Mouse (Mus musculus) midbrain, embryonic 14.5 days (tissue): Measurements from ENCODE around the gene Dazl. TPM values are rescaled to one million over a fixed set of nuclear protein-coding genes. Genes with fewer than 3 reads are reported as not detected.

Experiments used
- ATAC-seq: fragments of 200-750 bp; cut with Nextera tagmentation; 2 replicates; pipeline ENCODE4 v1.8.0; 2017; ENCODE audit warnings: moderate number of reproducible peaks, moderate library complexity; ENCODE audit not compliant: low FRiP score, low TSS enrichment
- DNase-seq: peaks from one replicate; pipeline ENCODE4 v3.0.0-alpha.2; 2015
- H3K27ac ChIP-seq: fragments of 300-500 bp; sonication (generic); replicated peaks from 2 replicates; pipeline ENCODE4 v1.5.1; 2014; ENCODE audit warnings: mild to moderate bottlenecking, low read depth, low read length, moderate library complexity
- H3K27me3 ChIP-seq: fragments of 300-500 bp; sonication (generic); 2 replicates; pipeline ENCODE4 v1.6.1; 2014; ENCODE audit warnings: low read length, control low read depth, mixed read lengths; ENCODE audit not compliant: control insufficient read depth, insufficient read depth
- H3K36me3 ChIP-seq: fragments of 300-500 bp; sonication (generic); 2 replicates; pipeline ENCODE4 v1.6.1; 2014; ENCODE audit warnings: low read length, control low read depth; ENCODE audit not compliant: control insufficient read depth, insufficient read depth
- H3K4me1 ChIP-seq: fragments of 300-500 bp; sonication (generic); 2 replicates; pipeline ENCODE4 v1.6.1; 2014; ENCODE audit warnings: mild to moderate bottlenecking, antibody characterized with exemption, low read length, control low read depth; ENCODE audit not compliant: control insufficient read depth, insufficient read depth
- H3K4me2 ChIP-seq: fragments of 300-500 bp; sonication (generic); 2 replicates; pipeline ENCODE4 v1.6.1; 2014; ENCODE audit warnings: mild to moderate bottlenecking, low read length, moderate library complexity
- H3K4me3 ChIP-seq: fragments of 300-500 bp; sonication (generic); replicated peaks from 2 replicates; pipeline ENCODE4 v1.5.1; 2014; ENCODE audit warnings: low read depth, low read length
- H3K9ac ChIP-seq: fragments of 300-500 bp; sonication (generic); replicated peaks from 2 replicates; pipeline ENCODE4 v1.6.1; 2014; ENCODE audit warnings: mild to moderate bottlenecking, low read length, moderate library complexity
- H3K9me3 ChIP-seq: fragments of 300-500 bp; sonication (generic); 2 replicates; pipeline ENCODE4 v1.6.1; 2016; ENCODE audit warnings: low read length, control low read depth, mixed read lengths; ENCODE audit not compliant: control insufficient read depth
- WGBS: fragments of 180-500 bp; shearing (Covaris S2); extraction: QIAGEN DNeasy Blood & Tissue Kit; methylation state at CpG from one replicate; pipeline ENCODE4 v1.1.7; 2014; 5-methylcytosine and 5-hydroxymethylcytosine counted together
- polyA plus RNA-seq: library from polyadenylated mRNA; unstranded; fragments of >200 nt; fragmentation: Nextera tagmentation; extraction: Ambion mirVana; gene quantifications from 2 replicates; pipeline ENCODE4 v1.2.1, GENCODE M21; 2014

The Dazl gene
- polyA plus RNA-seq, 1 experiment from 2014 or later: 0.36 TPM

GRCm38 (mm10) chr17:50324658-50325057 is 31.2 kb upstream of the Dazl start:
- ATAC-seq (no peak), DNase-seq (no peak)
- H3K4me2 ChIP-seq: no peak overlapping the region
- no peak overlapping the region for H3K9ac ChIP-seq
- H3K4me3 ChIP-seq: no peak overlapping the region
- no peaks in the 10 kb centered on the region for H3K9me3 ChIP-seq
- no peaks in the 10 kb centered on the region for H3K4me1 ChIP-seq
- H3K27ac ChIP-seq: no peak overlapping the region
- no peaks in the 10 kb centered on the region for H3K36me3 ChIP-seq
- H3K27me3 ChIP-seq: no peaks in the 10 kb centered on the region
- 82% methylated on average over 4 of the region's 4 CpGs for WGBS

- Histone ChIP-seq H3K9ac (no peak overlapping the region), H3K4me1 (no peaks in the 10 kb centered on the region), H3K9me3 (no peaks in the 10 kb centered on the region), H3K36me3 (no peaks in the 10 kb centered on the region), H3K4me3 (no peak overlapping the region), H3K4me2 (no peak overlapping the region), H3K27me3 (no peaks in the 10 kb centered on the region), H3K27ac (no peak overlapping the region)
- no peak for ATAC-seq
- DNase-seq: no peak
These were observed 25.4 kb upstream of the Dazl start for GRCm38 (mm10) chr17:50318810-50319209.

- Histone ChIP-seq H3K27me3 (no peaks in the 10 kb centered on the region), H3K9ac (no peak overlapping the region), H3K4me3 (no peak overlapping the region), H3K36me3 (no peaks in the 10 kb centered on the region), H3K9me3 (no peaks in the 10 kb centered on the region), H3K4me1 (no peaks in the 10 kb centered on the region), H3K4me2 (no peak overlapping the region), H3K27ac (no peak overlapping the region)
- 38% methylated on average over 11 of the region's 11 CpGs for WGBS
- no peak for ATAC-seq
- no peak for DNase-seq
These were observed 23.0 kb upstream of the Dazl start for GRCm38 (mm10) chr17:50316216-50317150.

- Histone ChIP-seq H3K4me1 (no peaks in the 10 kb centered on the region), H3K27me3 (no peaks in the 10 kb centered on the region), H3K9me3 (no peaks in the 10 kb centered on the region), H3K9ac (no peak overlapping the region), H3K4me2 (no peak overlapping the region), H3K36me3 (no peaks in the 10 kb centered on the region), H3K4me3 (no peak overlapping the region), H3K27ac (no peak overlapping the region)
- no peak for DNase-seq
- no peak for ATAC-seq
- WGBS: 71% methylated on average over 10 of the region's 10 CpGs
These were observed 16.8 kb upstream of the Dazl start for GRCm38 (mm10) chr17:50310148-50310802.

- Histone ChIP-seq H3K4me3 (no peak overlapping the region), H3K4me1 (no peaks in the 10 kb centered on the region), H3K27me3 (no peaks in the 10 kb centered on the region), H3K9me3 (no peaks in the 10 kb centered on the region), H3K4me2 (no peak overlapping the region), H3K36me3 (no peaks in the 10 kb centered on the region), H3K9ac (no peak overlapping the region), H3K27ac (no peak overlapping the region)
- ATAC-seq (no peak), DNase-seq (no peak)
- 73% methylated on average over 5 of the region's 5 CpGs for WGBS
These were observed 16.2 kb upstream of the Dazl start for GRCm38 (mm10) chr17:50309512-50310072.

- Histone ChIP-seq H3K4me2 (no peak overlapping the region), H3K9ac (no peak overlapping the region), H3K27ac (no peak overlapping the region), H3K27me3 (no peaks in the 10 kb centered on the region), H3K9me3 (no peaks in the 10 kb centered on the region), H3K4me1 (no peaks in the 10 kb centered on the region), H3K4me3 (no peak overlapping the region), H3K36me3 (no peaks in the 10 kb centered on the region)
- peak; percentile 21 for DNase-seq
- no peak for ATAC-seq
- 61% methylated on average over 5 of the region's 5 CpGs for WGBS
These were observed 15.4 kb upstream of the Dazl start for GRCm38 (mm10) chr17:50308880-50309279.

GRCm38 (mm10) chr17:50308059-50308647 is 14.7 kb upstream of the Dazl start:
- H3K9me3 ChIP-seq: no peaks in the 10 kb centered on the region
- 91% methylated on average over 10 of the region's 10 CpGs for WGBS
- no peak for ATAC-seq
- no peak overlapping the region for H3K4me3 ChIP-seq
- H3K27ac ChIP-seq: no peak overlapping the region
- H3K9ac ChIP-seq: no peak overlapping the region
- H3K4me2 ChIP-seq: no peak overlapping the region
- no peak for DNase-seq
- no peaks in the 10 kb centered on the region for H3K36me3 ChIP-seq
- H3K4me1 ChIP-seq: no peaks in the 10 kb centered on the region
- no peaks in the 10 kb centered on the region for H3K27me3 ChIP-seq

GRCm38 (mm10) chr17:50302867-50303266 is 9.4 kb upstream of the Dazl start:
- Histone ChIP-seq H3K4me1 (no peaks in the 10 kb centered on the region), H3K36me3 (no peaks in the 10 kb centered on the region), H3K9me3 (no peaks in the 10 kb centered on the region), H3K4me2 (no peak overlapping the region), H3K4me3 (no peak overlapping the region), H3K27ac (no peak overlapping the region), H3K27me3 (no peaks in the 10 kb centered on the region), H3K9ac (no peak overlapping the region)
- ATAC-seq: no peak
- DNase-seq: no peak
- WGBS: 92% methylated on average over 3 of the region's 3 CpGs
